Mouse (Mus musculus): ENCODE data around the gene Wdr86.

The Wdr86 gene

DNA sequence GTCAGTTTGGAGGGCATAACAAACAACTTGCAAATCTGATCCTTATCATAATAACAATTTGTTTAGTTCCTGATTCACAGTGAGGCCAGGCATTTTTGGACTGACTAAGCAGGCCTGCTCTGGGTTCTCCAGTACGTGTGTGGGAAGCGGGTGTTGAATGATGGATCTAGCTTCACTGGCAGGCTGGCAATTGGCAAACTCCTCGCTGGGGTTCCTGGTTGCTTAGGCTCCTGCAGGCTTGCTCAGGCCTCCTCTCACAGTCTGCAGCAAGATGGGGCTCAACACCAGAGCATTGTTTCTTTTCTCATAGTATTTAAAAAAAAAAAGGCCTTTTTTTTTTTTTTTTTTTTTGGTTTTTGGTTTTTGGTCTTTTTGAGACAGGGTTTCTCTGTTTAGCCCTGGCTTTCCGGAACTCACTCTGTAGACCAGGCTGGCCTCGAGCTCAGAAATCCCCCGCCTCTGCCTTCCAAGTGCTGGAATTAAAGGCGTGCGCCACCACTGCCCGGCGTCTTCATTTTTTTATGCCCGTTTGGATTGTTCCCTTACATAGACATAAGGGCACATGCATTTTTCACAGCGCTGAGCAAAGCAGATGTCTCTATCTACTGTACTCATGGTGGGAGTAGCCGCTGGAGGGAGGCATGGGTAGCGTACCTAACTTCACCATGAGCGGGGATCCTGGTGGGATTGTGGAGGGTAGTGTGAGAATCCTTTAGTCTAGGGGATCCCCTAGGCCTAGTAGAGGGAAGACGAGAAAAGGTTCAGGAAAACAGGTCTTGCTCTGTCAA, 45.8 kb downstream of the Wdr86 start:
- peak; percentile 58 to 69 for DNase-seq (ENCODE audit: low spot score in 2 of 2)

DNA sequence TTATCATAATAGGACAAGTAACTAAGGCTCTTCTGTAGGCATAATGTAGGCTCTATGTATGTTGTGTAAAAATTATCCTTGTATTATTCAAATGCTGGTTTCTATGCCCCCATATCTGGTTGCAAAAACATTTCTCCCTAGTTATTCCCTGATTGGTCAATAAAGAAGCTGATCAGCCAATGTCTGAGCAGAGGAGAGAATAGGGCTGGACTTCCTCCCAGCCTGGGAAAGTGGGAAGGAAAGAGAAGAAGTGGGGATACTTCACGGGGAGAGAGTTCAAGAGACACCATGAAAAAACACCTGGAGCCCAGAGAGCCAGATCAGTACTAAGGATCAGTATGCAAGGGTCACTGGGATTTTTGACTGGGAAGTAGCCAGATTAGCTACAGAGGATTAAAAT, 49.1 kb downstream of the Wdr86 start:
- DNase-seq (ENCODE audit: low spot score in 2 of 2) = no peak

DNA sequence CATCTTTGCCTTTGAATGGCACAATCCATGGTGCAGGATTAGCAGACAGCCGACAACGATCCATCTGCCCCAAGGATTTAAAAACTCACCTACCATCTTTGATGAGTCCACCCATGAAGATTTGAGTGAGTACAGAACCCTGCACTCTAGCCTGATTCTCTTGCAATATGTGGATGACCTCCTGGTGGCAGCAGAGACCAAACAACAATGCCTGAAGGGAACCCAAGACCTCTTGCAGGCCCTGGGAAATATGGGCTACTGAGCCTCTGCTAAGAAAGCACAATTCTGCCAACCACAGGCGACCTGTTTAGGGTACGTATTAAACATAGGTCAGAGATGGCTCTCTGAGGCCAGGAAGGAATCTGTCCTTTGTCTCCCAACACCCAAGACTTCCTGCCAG, 56.3 kb downstream of the Wdr86 start:
- DNase-seq (ENCODE audit: low spot score in 2 of 2) = peak; percentile 87 to 89

Data from frontal cortex, postnatal 36 days (tissue).